Mouse (Mus musculus) lung, postnatal 36 days (tissue): ENCODE measurements at regions not wholly inside any gene's neighbourhood (a gene's known extent, or its start where the extent isn't known, plus 50 kb on each side); places are given as distances from the start of the nearest gene placed in this dataset.

ENCODE experiments used
- DNase-seq: peaks from one replicate; pipeline ENCODE4 v3.0.0; 2022; ENCODE audit warnings: mixed read lengths

- no peak for DNase-seq
Measured at GRCm38 (mm10) chr4:79362522-79362921, 1150.8 kb upstream of the Ptprd start.

- peak; percentile 21 for DNase-seq
Measured at GRCm38 (mm10) chr4:79357720-79358119, 1146.0 kb upstream of the Ptprd start.

GRCm38 (mm10) chr4:79309890-79310727 lies 1098.3 kb upstream of the Ptprd start:
- DNase-seq = no peak

GRCm38 (mm10) chr4:79291091-79291490 lies 1079.3 kb upstream of the Ptprd start:
- no peak for DNase-seq

GRCm38 (mm10) chr4:79265044-79265443 lies 1053.3 kb upstream of the Ptprd start:
- DNase-seq = no peak

- no peak for DNase-seq
Measured at GRCm38 (mm10) chr4:79243184-79243583, 1031.4 kb upstream of the Ptprd start.

- DNase-seq = no peak
Measured at GRCm38 (mm10) chr4:79241647-79242046, 1029.9 kb upstream of the Ptprd start.

- no peak for DNase-seq
Measured at GRCm38 (mm10) chr4:79224101-79224734, 1012.5 kb upstream of the Ptprd start.
